Mouse (Mus musculus) megakaryocyte progenitor cell, adult 5-6 weeks (primary cell): ENCODE measurements around the gene Cd151. TPM values are rescaled to one million over a fixed set of nuclear protein-coding genes. Genes with fewer than 3 reads are reported as not detected.
"Not testable (repeated sequence)": the region's sequence is repeated elsewhere in the genome, so short reads cannot be mapped to it uniquely, and the experiment has no call there.

ENCODE experiments used
- ATAC-seq: replicated peaks from 2 replicates; pipeline ENCODE4 v1.8.0; 2016; ENCODE audit warnings: mild to moderate bottlenecking, moderate TSS enrichment, inconsistent platforms; ENCODE audit not compliant: poor library complexity
- total RNA-seq, 2 experiments: library from RNA; stranded (forward) in 1 of 2; stranded (reverse) in 1 of 2; fragments of 157-497, 149-512 nt in 1 of 2; fragments of 200-1000 nt in 1 of 2; gene quantifications; 2 replicates each; pipeline versions ENCODE4 v1.2.3 to v1.2.4; 2015 to 2017

Gene Cd151
- total RNA-seq, 2 experiments from 2014 or later, result 14.5 to 14.7 TPM

DNA sequence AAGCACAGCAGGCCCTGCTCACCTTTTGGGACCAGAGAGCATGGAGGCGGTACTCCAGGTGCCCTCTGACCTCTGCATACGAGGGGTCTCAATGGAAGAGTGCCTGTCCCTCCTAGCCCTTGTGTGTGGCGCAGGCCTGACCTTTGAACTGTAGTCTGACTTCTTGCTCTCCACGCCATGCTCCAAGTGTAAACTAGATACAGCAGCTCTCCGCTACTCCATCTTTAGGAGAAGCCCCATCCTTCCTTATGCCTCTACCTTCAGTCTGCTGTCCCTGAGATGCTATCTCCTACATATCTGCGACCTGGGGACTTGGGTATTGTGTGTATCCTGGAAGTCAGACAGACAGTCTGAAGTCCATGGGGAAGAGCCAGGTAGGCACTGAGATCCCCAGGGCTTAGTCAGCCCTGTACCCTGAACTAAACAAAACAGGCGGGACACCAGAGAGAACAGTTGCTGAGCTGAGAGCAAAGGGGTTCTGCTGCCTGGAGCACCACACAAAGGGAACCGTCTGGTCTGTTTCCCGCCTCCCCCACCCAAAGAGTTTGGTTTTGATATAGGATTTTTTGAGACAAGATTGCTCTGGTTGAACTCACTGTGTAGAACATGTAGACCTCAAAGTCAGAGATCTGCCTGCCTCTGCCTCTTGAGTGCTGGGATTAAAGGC, 31.2 kb upstream of the Cd151 start:
- ATAC-seq, result no peak

DNA sequence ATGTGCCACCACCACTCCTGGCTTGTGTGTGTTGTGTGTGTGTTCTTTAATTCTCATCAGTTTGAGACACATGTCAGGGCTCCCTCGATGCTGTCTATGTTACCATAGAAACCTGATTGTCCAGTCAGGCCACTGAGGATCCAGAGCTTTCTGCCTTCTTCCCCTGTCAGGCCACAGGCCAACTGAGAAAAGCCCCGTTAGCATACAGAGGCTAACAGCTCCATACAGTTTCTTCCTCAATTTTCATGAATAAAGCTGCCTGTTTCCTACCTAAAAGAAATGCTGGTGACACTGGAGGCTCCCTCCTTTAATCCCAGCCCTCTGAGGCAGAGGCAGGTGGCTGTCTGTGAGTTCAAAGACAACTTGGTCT, 30.7 kb upstream of the Cd151 start:
- no peak for ATAC-seq

DNA sequence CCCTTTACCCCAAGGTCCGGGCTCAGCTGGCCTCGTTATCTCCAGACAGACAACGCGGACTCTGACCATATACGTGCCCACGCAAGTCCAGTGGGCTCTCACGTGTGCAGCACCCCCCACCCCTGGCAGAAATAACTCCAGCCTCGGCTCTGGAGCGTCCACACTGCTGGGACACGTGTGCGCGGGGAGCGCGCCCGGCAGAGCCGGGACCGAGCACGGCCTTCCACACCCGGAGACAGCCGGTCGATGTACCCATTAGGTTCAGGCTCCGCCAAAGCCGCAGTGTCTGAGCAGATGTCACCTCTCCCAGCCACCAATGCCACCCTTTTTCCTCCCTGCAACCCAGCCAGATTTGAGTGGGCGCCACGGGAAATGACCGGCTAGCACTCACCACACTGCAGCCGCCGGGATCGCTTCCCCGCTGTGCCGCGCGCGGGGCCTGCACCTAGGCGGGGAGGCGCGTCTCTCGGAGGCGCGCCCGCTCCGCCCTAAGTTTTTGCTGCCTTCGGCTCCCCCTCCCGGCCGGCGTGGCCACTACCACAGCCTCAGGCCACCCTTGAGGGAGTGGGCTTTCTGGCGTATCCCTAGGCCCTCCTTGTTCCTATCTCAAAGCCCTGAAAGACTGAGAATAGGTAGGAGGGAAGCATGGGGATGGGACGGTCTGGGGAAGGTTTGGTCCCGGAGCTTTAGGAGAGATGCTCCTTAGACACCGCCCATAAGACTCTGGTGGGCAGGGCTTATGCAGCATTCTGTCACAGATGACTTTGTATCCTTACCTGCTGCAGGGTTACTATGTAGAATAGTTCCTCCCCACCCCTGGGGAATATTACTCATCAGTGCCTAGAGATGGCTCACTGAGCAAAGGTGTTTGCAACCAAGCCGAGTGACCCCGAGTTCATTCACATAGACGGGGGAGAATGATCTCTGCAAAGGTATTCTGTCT, 29.7 kb upstream of the Cd151 start, which contains the start of gene Slc25a22:
TSS of gene Slc25a22 (minus strand) at position 715 of the 943 bp plus-strand sequence.
- peak; percentile 75 for ATAC-seq

DNA sequence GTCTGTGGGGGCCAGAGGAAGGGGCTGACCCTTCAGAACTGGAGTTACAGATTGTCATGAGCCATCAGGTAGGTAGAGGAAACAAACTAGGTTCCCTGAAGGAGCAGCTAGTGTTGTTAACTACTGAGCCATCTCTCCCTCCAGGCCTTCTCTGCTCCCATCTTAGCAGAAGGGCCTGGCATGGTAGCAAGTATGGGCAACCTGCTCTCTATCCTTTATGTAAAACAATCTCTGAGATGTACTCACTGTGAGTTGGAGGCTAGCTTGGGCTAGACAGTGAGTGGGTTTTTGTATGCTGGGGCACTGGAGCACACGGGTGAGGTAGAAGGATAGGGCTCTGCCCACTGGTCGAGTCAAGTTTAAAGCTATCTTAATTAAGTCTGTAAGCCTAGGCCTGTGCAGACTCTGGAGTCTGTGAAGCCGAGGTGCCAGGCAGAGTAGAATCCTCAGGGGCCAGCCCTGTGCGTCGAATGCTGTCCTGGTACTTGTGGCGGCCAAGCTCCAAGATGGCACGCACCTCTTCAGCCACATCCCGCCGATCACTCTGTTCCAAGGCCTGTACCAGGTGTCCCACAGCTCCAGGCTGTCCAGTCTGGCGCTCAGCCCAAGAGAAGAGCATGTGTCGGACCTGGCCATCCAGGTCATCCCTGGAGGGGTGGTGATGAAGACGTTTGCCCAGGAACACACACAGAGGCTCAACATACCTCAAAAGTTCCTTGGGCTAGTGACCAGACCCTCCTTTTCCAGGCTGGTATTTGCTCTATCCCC, 28.8 kb upstream of the Cd151 start:
- ATAC-seq, result no peak

DNA sequence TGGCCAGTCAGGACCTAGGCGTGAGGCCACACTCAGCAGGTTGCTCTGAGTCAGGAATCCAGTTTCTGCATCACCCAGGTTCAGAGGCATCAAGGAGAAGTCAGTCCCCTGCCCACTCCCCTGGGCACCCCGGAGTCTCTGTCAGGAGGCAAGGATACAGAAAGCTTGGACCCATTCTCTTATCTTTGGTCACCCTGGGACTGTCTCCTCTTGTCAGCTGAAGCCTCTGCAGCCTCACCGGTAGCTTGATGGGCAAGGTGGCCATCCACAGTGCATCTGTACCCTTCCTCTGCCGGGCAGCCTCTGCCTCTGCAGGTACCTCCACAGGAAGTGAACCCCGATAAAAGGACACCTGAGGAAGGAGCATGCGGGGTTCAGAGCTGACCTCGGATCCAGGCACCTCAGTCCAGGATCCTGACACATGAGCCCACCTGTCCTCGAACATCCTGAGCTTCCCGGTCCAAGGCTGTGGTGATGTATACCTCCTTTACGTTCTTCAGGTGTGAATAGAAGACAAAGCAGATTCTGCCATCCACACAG, 28.0 kb upstream of the Cd151 start:
- no peak for ATAC-seq

DNA sequence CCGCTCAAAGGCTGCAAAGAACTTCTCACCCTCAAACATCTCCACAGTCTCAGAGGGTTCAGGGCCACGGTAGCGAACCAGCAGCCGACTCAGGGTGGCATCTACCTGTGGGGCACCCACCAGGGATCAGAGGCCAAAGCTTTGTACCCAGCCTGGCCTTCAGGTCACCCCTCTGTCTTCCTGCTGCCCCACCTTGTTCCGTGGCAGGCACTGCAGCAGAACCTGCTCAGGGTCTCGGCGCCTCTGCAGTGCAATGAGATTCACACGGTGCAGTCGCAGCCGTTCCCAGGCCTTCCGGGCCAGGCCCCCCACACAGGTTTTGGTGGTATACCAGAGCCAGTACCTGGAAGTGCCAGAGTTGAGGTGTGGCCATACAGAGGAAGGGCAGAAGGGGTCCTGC, 27.4 kb upstream of the Cd151 start:
- ATAC-seq, result no peak

DNA sequence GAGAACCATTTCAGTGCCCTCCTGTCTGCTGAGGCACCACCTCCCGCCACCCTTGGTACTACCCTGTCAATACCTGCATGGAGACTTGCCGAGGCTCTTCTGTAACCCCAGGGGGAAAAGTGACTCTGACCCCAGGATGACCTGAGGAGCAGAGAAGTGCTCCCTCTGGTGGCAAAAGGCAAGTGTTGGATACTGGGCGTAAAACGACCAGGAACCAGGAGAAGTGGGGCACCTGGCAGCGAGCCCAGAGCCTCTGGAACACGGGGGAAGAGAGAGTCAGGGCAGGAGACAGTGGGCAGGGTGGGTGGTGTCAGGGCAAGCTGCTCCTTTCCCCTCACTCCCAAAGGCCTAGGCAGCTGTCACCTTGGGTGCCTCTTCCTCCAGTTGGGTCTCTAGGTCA, 26.6 kb upstream of the Cd151 start:
- peak; percentile 25; the same call in 1 of the 2 replicates for ATAC-seq

DNA sequence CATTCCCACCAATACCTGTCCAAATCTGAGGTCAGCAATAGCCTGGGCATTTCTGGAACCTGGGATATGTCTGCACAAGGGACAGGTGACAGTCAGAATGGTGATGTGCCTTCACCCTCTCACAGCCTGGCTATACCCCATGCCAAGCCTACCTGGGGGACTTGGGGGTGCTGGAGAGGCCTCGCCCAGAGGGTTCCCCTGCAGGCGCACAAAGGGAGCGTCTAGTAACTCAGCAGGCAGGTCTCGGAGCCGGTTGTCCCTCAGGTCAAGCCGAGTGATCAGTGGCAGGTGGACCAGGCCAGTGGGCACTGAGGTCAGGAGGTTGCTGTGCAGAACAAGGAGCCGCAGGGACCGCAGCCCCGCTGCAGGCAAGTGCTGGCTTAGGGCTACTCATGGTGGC, 25.7 kb upstream of the Cd151 start:
- no peak for ATAC-seq

DNA sequence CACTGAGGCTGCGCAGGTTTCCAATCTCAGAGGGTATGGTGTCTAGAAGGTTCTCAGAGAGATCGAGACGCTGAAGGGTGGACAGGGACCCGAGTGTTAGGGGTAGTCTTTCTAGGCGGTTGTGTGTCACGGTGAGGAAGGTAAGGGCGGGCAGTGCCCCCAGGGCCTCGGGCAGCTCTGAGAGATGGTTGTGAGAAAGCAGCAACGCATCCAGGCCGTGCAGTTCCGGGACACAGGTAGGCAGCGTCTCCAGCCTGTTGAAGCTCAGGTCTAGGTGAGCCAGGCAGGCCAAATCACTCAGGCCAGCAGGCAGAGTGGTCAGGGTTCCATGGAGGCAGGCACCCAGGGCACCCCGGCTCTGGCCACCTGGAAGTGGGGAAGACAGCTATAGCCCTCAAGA, 25.0 kb upstream of the Cd151 start:
- ATAC-seq, result no peak

DNA sequence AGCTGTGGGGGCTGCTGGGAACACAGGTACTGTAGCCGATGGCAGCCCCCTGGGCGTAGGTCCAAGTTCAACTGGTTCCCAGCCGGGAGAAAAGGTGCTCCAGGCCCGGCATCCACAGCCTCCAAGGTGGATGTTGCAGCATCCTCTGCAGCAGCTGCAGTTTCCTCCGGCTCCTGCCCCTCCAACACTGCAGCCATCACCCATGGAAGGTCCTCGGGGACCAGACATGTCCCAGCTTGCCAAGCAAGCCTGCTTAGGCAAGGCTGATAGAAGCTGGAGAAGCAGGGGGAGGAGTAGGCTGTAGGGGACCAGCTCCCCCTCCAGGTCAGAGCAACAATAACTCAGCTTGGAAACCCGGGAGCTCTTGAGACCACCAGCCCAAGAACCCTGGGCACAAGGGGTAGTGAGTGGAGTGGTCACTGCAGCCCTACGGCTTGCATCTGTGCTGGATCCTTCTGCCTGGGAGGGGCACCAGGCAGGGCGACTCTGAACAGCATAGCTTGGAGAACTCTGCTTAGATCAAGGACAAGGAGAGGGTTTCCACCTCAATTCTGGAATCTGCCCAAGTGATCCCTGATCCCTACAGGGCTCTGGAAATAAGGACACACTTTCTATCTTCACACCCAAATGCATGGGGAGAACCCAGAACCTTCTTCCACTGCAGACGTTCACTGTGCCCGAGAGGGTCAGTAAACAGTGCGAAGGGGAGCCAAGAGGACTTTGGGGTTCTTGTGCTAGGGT, 23.9 kb upstream of the Cd151 start:
- peak; percentile 42 for ATAC-seq

DNA sequence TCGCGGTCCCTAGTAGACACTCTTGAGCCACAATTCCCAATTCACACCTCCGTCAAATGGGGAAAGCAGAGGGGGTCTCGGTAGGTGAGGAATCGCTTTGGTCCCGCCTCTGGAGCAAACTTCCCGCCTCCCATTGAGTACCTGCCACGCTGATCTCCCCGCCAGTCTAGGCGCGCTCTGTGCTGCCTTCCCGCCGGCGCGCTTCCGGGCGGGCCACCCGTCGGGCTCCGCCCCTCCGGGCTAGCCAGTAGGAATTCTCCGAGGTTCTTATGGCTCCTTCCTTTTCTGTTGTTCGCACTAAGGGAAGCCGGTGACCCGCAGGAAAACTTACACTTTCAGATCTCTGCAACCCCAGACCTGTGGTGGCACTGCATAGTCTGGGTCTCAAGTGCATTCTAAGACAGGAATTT, 23.4 kb upstream of the Cd151 start, which contains the start of gene Pidd1:
TSS of gene Pidd1 (minus strand) at position 198 of the 410 bp plus-strand sequence.
- peak; percentile 48 for ATAC-seq

DNA sequence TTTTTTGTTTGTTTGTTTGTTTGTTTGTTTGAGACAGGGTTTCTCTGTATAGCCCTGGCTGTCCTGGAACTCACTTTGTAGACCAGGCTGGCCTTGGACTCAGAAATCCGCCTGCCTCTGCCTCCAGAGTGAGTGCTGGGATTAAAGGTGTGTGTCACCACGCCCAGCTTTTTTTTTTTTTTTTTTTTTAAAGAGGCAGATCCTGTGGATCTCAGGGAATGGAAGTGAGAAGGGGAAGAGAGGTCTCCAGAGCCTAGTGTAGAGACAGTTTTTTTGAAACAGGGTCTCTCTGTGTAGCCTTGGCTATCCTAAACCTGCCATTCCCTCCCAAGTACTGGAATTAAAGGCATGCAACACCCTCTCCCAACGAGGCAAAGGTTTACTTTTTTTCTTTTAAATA, 20.8 kb upstream of the Cd151 start:
- not testable (repeated sequence) for ATAC-seq

DNA sequence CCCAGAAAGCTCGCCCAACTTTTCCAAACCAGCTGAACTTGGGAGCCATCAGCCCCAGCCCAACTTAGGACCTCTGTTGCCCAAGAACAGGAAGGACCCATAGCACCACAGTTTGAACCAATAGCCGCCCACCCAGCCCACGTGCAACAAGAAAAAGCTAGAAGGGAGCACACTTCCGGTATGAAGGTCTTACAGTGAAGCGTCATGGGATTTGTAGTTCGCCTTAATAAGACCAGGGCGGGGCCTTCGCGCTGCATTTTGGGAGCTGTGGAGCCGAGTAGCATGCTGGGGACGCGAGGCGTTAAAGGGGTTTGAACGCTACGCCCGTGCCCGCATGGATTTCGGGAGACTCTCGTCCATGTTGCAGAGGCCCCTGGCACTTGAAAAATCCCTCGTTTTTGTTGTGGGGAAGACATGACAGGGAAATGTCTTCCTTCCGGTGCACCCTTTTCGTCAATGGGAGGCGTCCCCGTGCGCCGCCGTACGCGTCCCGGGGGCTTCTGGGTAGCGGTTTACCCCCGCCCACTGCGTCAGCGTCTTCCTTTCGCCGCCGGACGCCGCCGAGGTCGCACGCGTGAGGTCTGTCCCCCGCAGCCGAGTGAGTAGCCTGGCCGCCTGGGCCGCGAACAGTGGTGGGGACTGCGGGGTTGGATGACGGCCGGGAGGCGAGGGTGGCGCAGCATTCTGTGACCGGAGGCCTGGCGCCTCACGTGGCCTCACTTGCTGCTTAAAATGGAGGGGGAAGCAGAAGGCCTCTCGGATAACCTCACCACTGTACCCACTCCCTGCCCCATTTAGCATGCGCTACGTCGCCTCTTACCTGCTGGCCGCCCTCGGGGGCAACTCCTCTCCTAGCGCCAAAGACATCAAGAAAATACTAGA, 19.8 kb upstream of the Cd151 start, which contains the start of gene Rplp2:
TSS of gene Rplp2 (plus strand) at position 261 of the 882 bp plus-strand sequence.
- peak; percentile 76 for ATAC-seq

DNA sequence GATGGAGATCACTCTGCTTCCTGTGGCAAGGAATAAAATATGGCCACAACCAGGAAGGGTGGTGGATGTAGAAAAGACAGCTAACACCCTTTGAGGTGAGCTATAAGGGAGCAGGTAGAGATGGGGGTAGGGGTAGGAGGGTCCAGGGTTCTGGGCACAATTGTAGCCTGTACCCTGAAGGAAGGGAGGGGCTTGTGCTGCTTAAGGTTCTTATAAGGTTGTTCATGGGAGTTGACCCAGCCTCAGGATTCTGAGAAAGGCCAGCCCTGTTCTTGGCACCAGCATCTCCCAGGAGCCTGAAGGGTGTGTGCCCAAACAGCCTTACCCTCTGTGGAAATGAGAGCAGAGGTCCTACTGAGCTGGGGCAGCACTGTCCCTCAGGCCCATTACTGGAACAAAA, 15.3 kb upstream of the Cd151 start:
- ATAC-seq, result no peak

DNA sequence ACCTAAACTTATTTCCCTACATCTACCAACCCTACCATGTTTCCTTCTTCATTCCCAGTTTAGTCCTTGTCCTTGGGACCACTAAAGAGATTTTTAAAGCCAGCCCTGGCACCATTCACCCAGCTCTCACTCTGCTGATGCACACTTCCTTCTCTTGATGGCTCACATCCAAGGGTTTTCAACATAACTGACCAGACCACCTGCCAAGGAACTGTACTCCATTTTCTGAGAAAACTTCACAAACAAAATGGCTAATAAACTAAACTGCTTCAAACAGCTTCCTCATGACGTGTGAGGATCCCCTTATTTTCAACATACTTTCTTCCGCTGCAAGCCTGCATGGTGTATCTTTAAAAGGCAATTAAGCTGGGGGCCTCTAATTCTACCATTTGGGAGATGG, 13.6 kb upstream of the Cd151 start:
- ATAC-seq, result no peak

DNA sequence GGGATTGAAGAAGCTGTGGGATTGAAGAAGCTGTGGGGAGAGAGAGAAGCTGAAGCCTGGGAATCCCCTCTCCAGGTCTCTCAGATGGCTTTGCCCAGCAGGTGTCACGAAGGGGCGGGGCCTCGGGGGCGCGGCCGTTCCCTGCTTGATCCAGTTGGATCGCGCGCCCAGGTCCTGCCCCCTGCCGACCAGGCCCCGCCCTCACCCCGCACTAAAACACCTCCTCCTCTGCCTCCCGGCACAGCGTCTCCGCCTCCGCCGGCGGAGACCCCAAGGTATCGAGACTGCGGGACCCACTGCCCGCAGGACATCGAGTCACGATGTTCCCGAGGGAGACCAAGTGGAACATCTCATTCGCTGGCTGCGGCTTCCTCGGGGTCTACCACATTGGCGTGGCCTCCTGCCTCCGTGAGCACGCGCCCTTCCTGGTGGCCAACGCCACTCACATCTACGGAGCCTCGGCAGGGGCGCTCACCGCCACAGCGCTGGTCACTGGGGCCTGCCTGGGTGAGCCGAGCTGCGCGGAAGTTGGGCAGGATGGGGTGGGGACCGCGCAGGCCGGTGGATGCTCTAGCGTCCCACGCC, 12.1 kb upstream of the Cd151 start, which contains the start of gene Pnpla2:
TSS of gene Pnpla2 (plus strand) at position 232 of the 585 bp plus-strand sequence.
- peak; percentile 74 for ATAC-seq

DNA sequence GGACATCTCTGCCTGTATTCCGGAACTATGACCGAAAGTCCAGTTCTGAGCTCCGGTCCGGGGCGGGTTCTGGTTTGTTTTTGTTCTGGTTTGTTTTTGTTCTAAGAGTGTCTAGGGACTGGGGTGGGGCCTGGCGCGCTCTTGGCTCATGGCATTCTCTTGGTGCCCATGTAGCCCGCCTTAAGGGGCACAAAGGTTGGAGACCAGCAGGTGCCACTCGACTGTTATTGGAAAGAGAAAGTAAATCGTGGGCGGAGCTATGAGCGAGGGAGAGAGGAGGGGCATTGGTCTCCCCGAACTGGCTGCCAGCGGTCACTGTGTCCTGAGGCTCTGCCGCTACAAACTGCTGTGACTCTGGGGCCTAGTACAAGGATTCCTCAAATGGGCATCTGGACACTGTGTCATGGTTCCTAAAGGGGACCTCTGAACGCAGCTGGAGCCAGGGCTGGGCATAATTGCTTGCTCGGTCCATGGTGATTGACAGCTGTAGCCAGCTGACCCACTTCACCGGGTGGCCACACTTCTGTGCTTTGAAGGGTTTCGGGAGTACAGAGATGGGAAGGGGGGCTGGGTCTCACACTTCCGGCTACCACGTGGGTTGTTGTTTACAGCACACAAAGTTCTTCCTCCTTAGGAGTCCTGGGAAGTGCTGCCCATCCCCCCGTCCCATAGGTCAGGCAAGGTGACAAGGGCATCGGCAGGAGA, 11.4 kb upstream of the Cd151 start:
- peak; percentile 36 for ATAC-seq

DNA sequence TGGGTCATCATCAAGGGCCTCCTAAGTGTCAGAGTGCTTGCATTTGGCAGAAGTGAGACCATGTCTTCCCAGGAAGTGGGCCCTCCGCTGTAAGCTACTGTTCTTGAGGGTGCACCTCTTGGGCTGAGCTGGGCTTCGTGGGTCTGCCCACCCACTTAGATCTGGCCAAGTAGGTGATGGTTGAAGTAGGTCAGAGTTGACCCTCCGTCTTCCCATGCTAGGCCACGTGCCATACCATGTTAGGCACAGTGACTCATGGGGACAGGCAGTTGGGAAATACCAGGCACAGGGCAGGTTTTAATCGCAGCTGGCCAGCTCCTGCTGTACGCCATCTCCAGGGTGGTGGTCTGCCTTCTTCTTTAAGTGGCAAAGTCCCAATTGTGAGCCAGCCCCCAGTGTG, 10.5 kb upstream of the Cd151 start:
- no peak for ATAC-seq
